Mouse (Mus musculus): ENCODE data around the gene Fbxw14.
"Not testable (repeated sequence)": the region's sequence is repeated elsewhere in the genome, so short reads cannot be mapped to it uniquely, and the experiment has no call there.

Gene Fbxw14

DNA sequence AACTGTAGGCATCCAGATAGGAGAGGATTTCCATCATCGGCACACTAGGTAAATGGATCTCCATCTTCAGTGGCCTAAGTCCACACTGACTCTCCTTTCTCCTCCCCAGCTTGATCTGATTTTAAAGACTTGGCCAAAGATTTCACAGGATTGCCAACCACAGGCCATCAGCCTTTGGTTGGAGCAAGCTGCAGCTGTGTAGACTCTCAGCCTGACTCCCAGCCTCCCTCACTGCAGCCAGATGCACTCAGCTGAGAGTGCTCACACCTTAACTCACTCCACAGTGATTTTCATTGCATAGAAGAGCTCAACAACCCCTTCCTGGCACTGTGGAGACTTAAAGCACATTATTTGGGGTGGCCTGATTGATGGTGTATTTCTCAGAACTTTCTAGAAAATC, at the start of gene Fbxw14:
Fbxw14 (minus strand) TSS at position 101 of the 400 bp plus-strand sequence.
- in situ Hi-C loops (cut with MboI): not testable (repeated sequence)

- in situ Hi-C loops (cut with MboI): no loop called here
Measured at GRCm38 (mm10) chr9:109263041-109263440, 24.4 kb downstream of the Fbxw14 start.

- in situ Hi-C loops (cut with MboI): no loop called here
Measured at GRCm38 (mm10) chr9:109234654-109235053, 52.8 kb downstream of the Fbxw14 start, which contains the start of gene Fbxw20. Fbxw20 (minus strand) TSS chr9:109234754.

Data from mature B cell (primary cell).